Mouse (Mus musculus) thymus, postnatal 25 days (tissue): ENCODE results near the gene Mettl8.

ENCODE experiments used
- DNase-seq: peaks from one replicate; pipeline ENCODE4 v3.0.0; 2022

The Mettl8 gene

DNA sequence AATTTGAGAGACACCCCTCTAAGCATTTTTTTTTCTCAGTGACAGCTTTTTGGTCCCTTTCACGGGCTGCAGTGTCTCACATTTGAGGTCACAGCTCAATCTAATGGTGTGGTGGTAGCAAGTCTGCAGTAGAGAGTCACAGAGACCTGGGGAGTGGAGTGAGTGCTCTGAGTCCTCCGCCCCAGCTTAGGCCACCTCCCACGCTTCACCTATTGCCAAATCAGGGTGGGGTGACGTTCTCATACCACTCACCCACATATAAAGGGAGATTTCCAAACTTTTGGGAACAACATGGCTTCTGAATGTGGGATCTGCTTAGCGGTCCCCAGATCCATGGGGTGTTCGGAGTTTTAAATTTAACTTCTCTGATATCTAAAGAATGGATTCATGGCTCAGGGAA is 132.6 kb downstream of the Mettl8 start:
- no peak for DNase-seq

DNA sequence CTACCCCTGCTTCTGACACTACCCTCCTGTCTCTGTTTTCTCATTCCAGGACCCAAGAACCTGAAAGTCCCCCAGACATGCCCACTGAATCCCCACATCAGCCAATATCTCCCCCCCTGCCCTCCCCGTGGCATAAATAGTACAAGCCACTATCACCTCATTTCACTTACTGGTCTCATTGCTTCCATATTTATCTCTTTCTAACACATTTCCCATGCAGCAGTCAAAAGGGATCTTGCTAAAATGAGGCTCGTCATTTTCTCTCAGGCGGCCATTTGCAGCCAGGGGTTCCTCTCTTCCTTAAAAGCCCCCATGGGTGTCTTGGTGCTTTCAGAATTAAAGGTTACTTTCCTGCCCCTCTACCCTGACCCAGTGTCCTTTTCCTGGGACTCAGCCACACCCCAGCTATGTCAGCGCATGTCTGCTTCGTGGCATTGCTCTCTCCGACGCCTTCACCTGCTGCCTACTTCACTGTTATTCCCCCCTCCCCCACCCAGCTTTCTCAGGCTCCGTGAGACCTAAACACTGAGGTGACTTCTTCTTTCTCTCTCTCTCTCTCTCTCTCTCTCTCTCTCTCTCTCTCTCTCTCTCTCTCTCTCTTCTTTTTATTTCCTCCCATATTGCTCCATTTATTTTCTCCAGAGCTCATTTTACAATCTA is 134.3 kb downstream of the Mettl8 start:
- no peak for DNase-seq

DNA sequence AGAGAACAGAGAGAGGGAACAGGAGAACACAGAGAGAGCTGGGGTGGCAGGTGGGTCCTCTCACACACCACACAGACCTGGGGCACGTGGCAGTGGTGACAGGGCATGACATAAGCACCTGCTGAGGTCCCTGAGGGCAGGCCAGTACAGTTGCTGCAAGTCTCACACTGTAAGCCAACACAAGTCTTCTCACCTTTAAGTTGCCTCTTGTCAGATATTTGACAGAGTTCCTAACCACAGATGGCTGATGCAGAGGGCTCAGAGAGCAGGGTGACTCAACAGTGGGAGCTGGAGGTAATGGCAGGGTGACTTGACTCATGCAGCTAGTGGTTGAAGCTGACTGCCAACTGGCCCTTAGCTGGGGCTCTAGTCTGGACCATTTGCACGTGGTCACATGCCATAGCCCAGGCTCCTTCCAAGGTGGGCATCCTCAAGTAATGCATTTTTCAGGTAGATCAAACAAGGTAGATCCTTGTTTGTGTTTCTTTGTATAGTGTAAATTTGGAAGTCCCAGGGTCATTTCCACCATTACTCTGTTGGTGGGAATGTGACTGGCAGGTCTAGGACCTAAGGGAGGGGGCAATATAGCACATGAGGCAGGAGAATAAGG is 135.4 kb downstream of the Mettl8 start:
- peak; percentile 62 for DNase-seq

DNA sequence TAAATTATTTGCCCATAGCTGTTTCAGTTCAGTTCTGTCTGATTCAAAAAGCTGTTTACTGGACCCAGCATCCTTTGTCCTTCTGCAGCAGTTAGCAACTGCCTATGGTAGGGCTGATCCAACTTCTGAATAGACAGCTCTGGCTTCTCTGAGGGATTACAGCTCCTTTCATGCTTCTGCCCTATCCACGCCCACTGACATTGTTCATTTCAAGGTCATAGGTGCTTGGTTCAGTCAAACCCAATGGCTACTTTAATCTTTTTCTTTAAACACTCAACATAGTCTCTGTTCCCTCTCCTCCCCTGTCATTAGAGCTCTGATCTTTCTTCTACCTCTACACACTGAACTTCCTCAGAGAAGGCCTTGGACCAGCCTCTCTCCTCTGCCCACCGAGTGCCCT is 136.9 kb downstream of the Mettl8 start:
- DNase-seq, result no peak
